Mouse (Mus musculus): ENCODE data around the gene Dpf3.

GRCm38 (mm10) chr12:83327451-83327850 lies 160.1 kb downstream of the Dpf3 start:
- TF ChIP-seq CTCF (IDR thresholded peaks at IDR 0.05; ENCODE audit: control insufficient read depth, insufficient read depth, low read length) (no peak), POLR2A (IDR thresholded peaks at IDR 0.05; ENCODE audit: borderline replicate concordance, control insufficient read depth, low read depth, low read length) (no peak)

All from bone marrow, adult 2 months (tissue).